Mouse (Mus musculus): ENCODE results near the gene Evi2. TPM values are rescaled to one million over a fixed set of nuclear protein-coding genes. Genes with fewer than 3 reads are reported as not detected.

Gene Evi2
- polyA plus RNA-seq, 1 experiment from 2014 or later, result 1.4 TPM

- Histone ChIP-seq H3K36me3 (peaks cover 24% of the 10 kb centered on the region), H3K27me3 (no peaks in the 10 kb centered on the region), H3K4me2 (no peak overlapping the region), H3K9me3 (no peaks in the 10 kb centered on the region), H3K9ac (no peak overlapping the region), H3K4me3 (no peak overlapping the region), H3K27ac (peak overlapping the region; percentile 44), H3K4me1 (peaks cover 13% of the 10 kb centered on the region)
- 77% methylated on average over 8 of the region's 8 CpGs for WGBS
- no peak for ATAC-seq (ENCODE audit: insufficient number of reproducible peaks, insufficient read depth, low FRiP score, low TSS enrichment, low read depth)
These were observed 3.7 kb upstream of the Evi2 start for GRCm38 (mm10) chr11:79533950-79534690.

GRCm38 (mm10) chr11:79533311-79533710 is 2.9 kb upstream of the Evi2 start:
- H3K27me3 ChIP-seq, result no peaks in the 10 kb centered on the region
- WGBS, result 90% methylated on average over 6 of the region's 6 CpGs
- H3K27ac ChIP-seq, result no peak overlapping the region
- no peak overlapping the region for H3K4me3 ChIP-seq
- no peak overlapping the region for H3K4me2 ChIP-seq
- H3K36me3 ChIP-seq, result peaks cover 23% of the 10 kb centered on the region
- no peaks in the 10 kb centered on the region for H3K9me3 ChIP-seq
- ATAC-seq (ENCODE audit: insufficient number of reproducible peaks, insufficient read depth, low FRiP score, low TSS enrichment, low read depth), result no peak
- peaks cover 13% of the 10 kb centered on the region for H3K4me1 ChIP-seq
- H3K9ac ChIP-seq, result no peak overlapping the region

GRCm38 (mm10) chr11:79531485-79531884 is 1.1 kb upstream of the Evi2 start:
- Histone ChIP-seq H3K36me3 (peaks cover 18% of the 10 kb centered on the region), H3K4me3 (no peak overlapping the region), H3K4me2 (no peak overlapping the region), H3K27me3 (no peaks in the 10 kb centered on the region), H3K9me3 (no peaks in the 10 kb centered on the region), H3K9ac (no peak overlapping the region), H3K27ac (no peak overlapping the region), H3K4me1 (peaks cover 13% of the 10 kb centered on the region)
- 87% methylated on average over 4 of the region's 4 CpGs for WGBS
- no peak for ATAC-seq (ENCODE audit: insufficient number of reproducible peaks, insufficient read depth, low FRiP score, low TSS enrichment, low read depth)

GRCm38 (mm10) chr11:79530774-79531173 is 385 bp upstream of the Evi2 start:
- 79% methylated on average over 11 of the region's 11 CpGs for WGBS
- Histone ChIP-seq H3K27me3 (no peaks in the 10 kb centered on the region), H3K4me2 (no peak overlapping the region), H3K27ac (no peak overlapping the region), H3K4me3 (no peak overlapping the region), H3K9ac (no peak overlapping the region), H3K9me3 (no peaks in the 10 kb centered on the region), H3K36me3 (peaks cover 18% of the 10 kb centered on the region), H3K4me1 (peaks cover 13% of the 10 kb centered on the region)
- ATAC-seq (ENCODE audit: insufficient number of reproducible peaks, insufficient read depth, low FRiP score, low TSS enrichment, low read depth), result no peak

- H3K36me3 ChIP-seq, result peaks cover 17% of the 10 kb centered on the region
- peaks cover 11% of the 10 kb centered on the region for H3K4me1 ChIP-seq
- no peak overlapping the region for H3K27ac ChIP-seq
- H3K9me3 ChIP-seq, result no peaks in the 10 kb centered on the region
- no peak overlapping the region for H3K4me3 ChIP-seq
- ATAC-seq (ENCODE audit: insufficient number of reproducible peaks, insufficient read depth, low FRiP score, low TSS enrichment, low read depth), result no peak
- no peak overlapping the region for H3K4me2 ChIP-seq
- H3K9ac ChIP-seq, result no peak overlapping the region
- WGBS, result 76% methylated on average over 2 of the region's 2 CpGs
- H3K27me3 ChIP-seq, result no peaks in the 10 kb centered on the region
These were observed 653 bp downstream of the Evi2 start for GRCm38 (mm10) chr11:79529736-79530135.

- no peak overlapping the region for H3K9ac ChIP-seq
- H3K36me3 ChIP-seq, result peaks cover 20% of the 10 kb centered on the region
- H3K9me3 ChIP-seq, result no peaks in the 10 kb centered on the region
- H3K4me2 ChIP-seq, result no peak overlapping the region
- no peak overlapping the region for H3K27ac ChIP-seq
- peaks cover 6% of the 10 kb centered on the region for H3K4me1 ChIP-seq
- H3K4me3 ChIP-seq, result no peak overlapping the region
- 92% methylated on average over 6 of the region's 6 CpGs for WGBS
- no peak for ATAC-seq (ENCODE audit: insufficient number of reproducible peaks, insufficient read depth, low FRiP score, low TSS enrichment, low read depth)
- H3K27me3 ChIP-seq, result no peaks in the 10 kb centered on the region
These were observed 1.2 kb downstream of the Evi2 start for GRCm38 (mm10) chr11:79529226-79529625.

- H3K27ac ChIP-seq, result no peak overlapping the region
- H3K27me3 ChIP-seq, result no peaks in the 10 kb centered on the region
- no peaks in the 10 kb centered on the region for H3K9me3 ChIP-seq
- 89% methylated on average over 3 of the region's 3 CpGs for WGBS
- no peak for ATAC-seq (ENCODE audit: insufficient number of reproducible peaks, insufficient read depth, low FRiP score, low TSS enrichment, low read depth)
- H3K4me2 ChIP-seq, result no peak overlapping the region
- H3K36me3 ChIP-seq, result peaks cover 23% of the 10 kb centered on the region
- no peaks in the 10 kb centered on the region; the same call in 1 of the 2 replicates for H3K4me1 ChIP-seq
- H3K9ac ChIP-seq, result no peak overlapping the region
- no peak overlapping the region for H3K4me3 ChIP-seq
These were observed 1.8 kb downstream of the Evi2 start for GRCm38 (mm10) chr11:79528601-79529000.

- H3K4me2 ChIP-seq, result no peak overlapping the region
- no peaks in the 10 kb centered on the region for H3K4me1 ChIP-seq
- no peak for ATAC-seq (ENCODE audit: insufficient number of reproducible peaks, insufficient read depth, low FRiP score, low TSS enrichment, low read depth)
- H3K36me3 ChIP-seq, result peaks cover 23% of the 10 kb centered on the region
- H3K9ac ChIP-seq, result no peak overlapping the region
- H3K27ac ChIP-seq, result no peak overlapping the region
- H3K9me3 ChIP-seq, result no peaks in the 10 kb centered on the region
- WGBS, result 89% methylated on average over 5 of the region's 5 CpGs
- no peaks in the 10 kb centered on the region for H3K27me3 ChIP-seq
- no peak overlapping the region for H3K4me3 ChIP-seq
These were observed 2.5 kb downstream of the Evi2 start for GRCm38 (mm10) chr11:79527739-79528384.

GRCm38 (mm10) chr11:79527015-79527738 is 3.2 kb downstream of the Evi2 start:
- Histone ChIP-seq H3K9me3 (no peaks in the 10 kb centered on the region), H3K27me3 (no peaks in the 10 kb centered on the region), H3K4me2 (no peak overlapping the region), H3K4me1 (no peaks in the 10 kb centered on the region), H3K36me3 (peaks cover 23% of the 10 kb centered on the region), H3K9ac (no peak overlapping the region), H3K27ac (no peak overlapping the region), H3K4me3 (no peak overlapping the region)
- no peak for ATAC-seq (ENCODE audit: insufficient number of reproducible peaks, insufficient read depth, low FRiP score, low TSS enrichment, low read depth)
- WGBS, result 77% methylated on average over 15 of the region's 15 CpGs

- H3K9ac ChIP-seq, result no peak overlapping the region
- no peak for ATAC-seq (ENCODE audit: insufficient number of reproducible peaks, insufficient read depth, low FRiP score, low TSS enrichment, low read depth)
- 93% methylated on average over 3 of the region's 3 CpGs for WGBS
- no peaks in the 10 kb centered on the region for H3K4me1 ChIP-seq
- H3K27me3 ChIP-seq, result no peaks in the 10 kb centered on the region
- H3K4me2 ChIP-seq, result no peak overlapping the region
- H3K9me3 ChIP-seq, result no peaks in the 10 kb centered on the region
- H3K4me3 ChIP-seq, result no peak overlapping the region
- H3K36me3 ChIP-seq, result peaks cover 23% of the 10 kb centered on the region
- H3K27ac ChIP-seq, result no peak overlapping the region
These were observed 3.8 kb downstream of the Evi2 start for GRCm38 (mm10) chr11:79526549-79526948.

- Histone ChIP-seq H3K27me3 (no peaks in the 10 kb centered on the region), H3K4me2 (no peak overlapping the region), H3K4me1 (no peaks in the 10 kb centered on the region), H3K9ac (no peak overlapping the region), H3K9me3 (no peaks in the 10 kb centered on the region), H3K4me3 (no peak overlapping the region), H3K36me3 (peaks cover 23% of the 10 kb centered on the region), H3K27ac (no peak overlapping the region)
- no peak for ATAC-seq (ENCODE audit: insufficient number of reproducible peaks, insufficient read depth, low FRiP score, low TSS enrichment, low read depth)
- 74% methylated on average over 1 of the region's 1 CpGs for WGBS
These were observed 6.1 kb downstream of the Evi2 start for GRCm38 (mm10) chr11:79524310-79524575.

Measured in embryonic facial prominence, embryonic 13.5 days (tissue).